Mouse (Mus musculus) heart, postnatal 0 days (tissue): Measurements from ENCODE around the gene Gm10518.
"Not testable (repeated sequence)": the region's sequence is repeated elsewhere in the genome, so short reads cannot be mapped to it uniquely, and the experiment has no call there.

ENCODE experiments used
- CTCF ChIP-seq: IDR thresholded peaks from 2 replicates; pipeline ENCODE4 v1.5.1; 2016; ENCODE audit warnings: antibody characterized with exemption, control low read depth, low read depth
- EP300 ChIP-seq: IDR thresholded peaks from 2 replicates; pipeline ENCODE4 v1.6.1; 2016; ENCODE audit warnings: antibody characterized with exemption, low read depth

- not testable (repeated sequence) for TF ChIP-seq EP300, CTCF
Observed at GRCm38 (mm10) chr1:179818490-179819278, 15.5 kb downstream of the Gm10518 start.
